ENCODE assay signal across 8 mouse cellular contexts in genomic region chr6:97310901-97311331, GRCm38 (mm10). TPM values are rescaled to one million over a fixed set of nuclear protein-coding genes. Genes with fewer than 3 reads are reported as not detected.
DNase-seq lines count a peak whose midpoint lies in the region; ATAC-seq lines count a peak whose summit lies in the region.

No protein-coding gene starts in this region.

- H3K9me3 ChIP-seq in forebrain, embryonic 11.5 days (ENCODE audit: control insufficient read depth, low read length): no peaks in the 10 kb centered on the region
- H3K9me3 ChIP-seq in forebrain, embryonic 15.5 days: no peaks in the 10 kb centered on the region
- H3K9me3 ChIP-seq in hindbrain, embryonic 13.5 days: no peaks in the 10 kb centered on the region
- no peaks in the 10 kb centered on the region for H3K9me3 ChIP-seq in lung, embryonic 15.5 days

- no peaks in the 10 kb centered on the region for H3K27me3 ChIP-seq in forebrain, embryonic 11.5 days (ENCODE audit: control insufficient read depth, insufficient read depth, low read length)
- H3K27me3 ChIP-seq in forebrain, embryonic 15.5 days: no peaks in the 10 kb centered on the region
- H3K27me3 ChIP-seq in hindbrain, embryonic 13.5 days: no peaks in the 10 kb centered on the region
- H3K27me3 ChIP-seq in lung, embryonic 15.5 days: no peaks in the 10 kb centered on the region

- peak overlapping the region; percentile 56; the same call in 1 of the 2 replicates for H3K4me2 ChIP-seq in forebrain, embryonic 11.5 days (ENCODE audit: low read depth, low read length, severe bottlenecking)
- H3K4me2 ChIP-seq in forebrain, embryonic 15.5 days (replicated peaks): no peak overlapping the region
- peak overlapping the region; percentile 54 for H3K4me2 ChIP-seq in hindbrain, embryonic 13.5 days
- H3K4me2 ChIP-seq in lung, embryonic 15.5 days: peak overlapping the region; percentile 78

- WGBS in forebrain, embryonic 11.5 days: 43% methylated on average over 7 of the region's 7 CpGs
- 56% methylated on average over 7 of the region's 7 CpGs for WGBS in forebrain, embryonic 15.5 days
- WGBS in hindbrain, embryonic 13.5 days: 45% methylated on average over 7 of the region's 7 CpGs
- 31% methylated on average over 7 of the region's 7 CpGs for WGBS in lung, embryonic 15.5 days

- ATAC-seq in forebrain, embryonic 11.5 days (replicated peaks; ENCODE audit: low FRiP score): no peak
- no peak for ATAC-seq in forebrain, embryonic 15.5 days (replicated peaks)
- no peak for ATAC-seq in hindbrain, embryonic 13.5 days (ENCODE audit: low FRiP score)
- ATAC-seq in lung, embryonic 15.5 days (ENCODE audit: borderline replicate concordance, extremely low read depth, low FRiP score, low TSS enrichment): 0 out of 2 replicates have a peak, but pooled peaks have one; percentile 15

- peaks cover 2% of the 10 kb centered on the region; the same call in 1 of the 2 replicates for H3K4me1 ChIP-seq in forebrain, embryonic 11.5 days (replicated peaks; ENCODE audit: control insufficient read depth, insufficient read depth, low read length)
- H3K4me1 ChIP-seq in forebrain, embryonic 15.5 days: peaks cover 14% of the 10 kb centered on the region
- H3K4me1 ChIP-seq in hindbrain, embryonic 13.5 days (replicated peaks): peaks cover 18% of the 10 kb centered on the region
- H3K4me1 ChIP-seq in lung, embryonic 15.5 days: peaks cover 33% of the 10 kb centered on the region

- H3K9ac ChIP-seq in forebrain, embryonic 11.5 days (ENCODE audit: low read length): no peak overlapping the region; the same call in 1 of the 2 replicates
- no peak overlapping the region for H3K9ac ChIP-seq in forebrain, embryonic 15.5 days (replicated peaks)
- no peak overlapping the region for H3K9ac ChIP-seq in hindbrain, embryonic 13.5 days
- peak overlapping the region; percentile 34 for H3K9ac ChIP-seq in lung, embryonic 15.5 days

- DNase-seq in forebrain, embryonic 11.5 days (ENCODE audit: low spot score): no peak
- DNase-seq in T-cell, adult 2 months (ENCODE audit: low spot score): peak; percentile 73
- DNase-seq in thymus, postnatal 36 days: peak; percentile 28 to 42
- DNase-seq in left cerebral cortex, adult 18-20 months (ENCODE audit: low spot score in 2 of 2): no peak
- DNase-seq in frontal cortex, postnatal 25 days (ENCODE audit: low spot score in 2 of 2): no peak

- no peak overlapping the region for H3K4me3 ChIP-seq in forebrain, embryonic 11.5 days (ENCODE audit: low read depth, low read length)
- H3K4me3 ChIP-seq in forebrain, embryonic 15.5 days: no peak overlapping the region
- H3K4me3 ChIP-seq in hindbrain, embryonic 13.5 days: no peak overlapping the region
- peak overlapping the region; percentile 44 for H3K4me3 ChIP-seq in lung, embryonic 15.5 days

- no peaks in the 10 kb centered on the region for H3K36me3 ChIP-seq in forebrain, embryonic 11.5 days (ENCODE audit: control insufficient read depth, insufficient read depth, low read length)
- H3K36me3 ChIP-seq in forebrain, embryonic 15.5 days: peaks cover 12% of the 10 kb centered on the region; the same call in 1 of the 2 replicates
- H3K36me3 ChIP-seq in hindbrain, embryonic 13.5 days: peaks cover 13% of the 10 kb centered on the region
- peaks cover 5% of the 10 kb centered on the region; the same call in 1 of the 2 replicates for H3K36me3 ChIP-seq in lung, embryonic 15.5 days

- H3K27ac ChIP-seq in forebrain, embryonic 11.5 days (ENCODE audit: low read depth, low read length): no peak overlapping the region
- no peak overlapping the region for H3K27ac ChIP-seq in forebrain, embryonic 15.5 days (replicated peaks)
- 0 out of 2 replicates have a peak overlapping the region, but pooled peaks have one; percentile 24 for H3K27ac ChIP-seq in hindbrain, embryonic 13.5 days
- peak overlapping the region; percentile 90 for H3K27ac ChIP-seq in lung, embryonic 15.5 days

RNA-seq across cellular contexts. Expression of gene Lmod3, which starts 58.4 kb away (rescaled TPM):
- not detected in 2 replicates for polyA plus RNA-seq in forebrain, embryonic 11.5 days (2014; fragmentation: Nextera tagmentation; extraction: Ambion mirVana)
- polyA plus RNA-seq in forebrain, embryonic 15.5 days (2015; fragmentation: Nextera tagmentation; extraction: Ambion mirVana): 0.08 TPM in 2 replicates
- 0.08 and 0.17 TPM in 2 replicates for polyA plus RNA-seq in hindbrain, embryonic 13.5 days (2015; fragmentation: Nextera tagmentation; extraction: Ambion mirVana)
- 0.30 and 0.42 TPM in 2 replicates for polyA plus RNA-seq in lung, embryonic 15.5 days (2015; fragmentation: Nextera tagmentation; extraction: Ambion mirVana)
- total RNA-seq in left cerebral cortex, adult 18-20 months (2021): not detected

Comparison
In these comparisons a context has a peak if more than half of its experiments do, and no peak if none do; other contexts are left out.
1. DNase-seq: peak in T-cell, adult 2 months (single experiment) and thymus, postnatal 36 days (2 of 2); none in forebrain, embryonic 11.5 days (single experiment), left cerebral cortex, adult 18-20 months (0 of 2) and frontal cortex, postnatal 25 days (0 of 2).
2. H3K27ac ChIP-seq: peak in hindbrain, embryonic 13.5 days (single experiment) and lung, embryonic 15.5 days (single experiment); none in forebrain, embryonic 11.5 days (single experiment) and forebrain, embryonic 15.5 days (single experiment).